Mouse (Mus musculus) kidney, embryonic 14.5 days (tissue): ENCODE measurements around the gene Spin1. TPM values are rescaled to one million over a fixed set of nuclear protein-coding genes. Genes with fewer than 3 reads are reported as not detected.

ENCODE experiments used
- ATAC-seq: fragments of 200-750 bp; cut with Nextera tagmentation; 2 replicates; pipeline ENCODE4 v1.8.0; 2017; ENCODE audit warnings: moderate number of reproducible peaks, mild to moderate bottlenecking, moderate TSS enrichment, moderate library complexity; ENCODE audit not compliant: low FRiP score, low TSS enrichment
- H3K27ac ChIP-seq: fragments of 300-500 bp; sonication (generic); 2 replicates; pipeline ENCODE4 v1.5.1; 2014; ENCODE audit warnings: low read depth, mild to moderate bottlenecking, low read length, moderate library complexity, mixed read lengths
- H3K27me3 ChIP-seq: fragments of 300-500 bp; sonication (generic); 2 replicates; pipeline ENCODE4 v1.6.1; 2014; ENCODE audit warnings: mild to moderate bottlenecking, low read length; ENCODE audit not compliant: control insufficient read depth, insufficient read depth
- H3K36me3 ChIP-seq: fragments of 300-500 bp; sonication (generic); 2 replicates; pipeline ENCODE4 v1.6.1; 2014; ENCODE audit warnings: low read length, mixed read lengths; ENCODE audit not compliant: control insufficient read depth, insufficient read depth
- H3K4me1 ChIP-seq: fragments of 300-500 bp; sonication (generic); 2 replicates; pipeline ENCODE4 v1.6.1; 2014; ENCODE audit warnings: low read length, mixed read lengths; ENCODE audit not compliant: control insufficient read depth, insufficient read depth
- H3K4me2 ChIP-seq: fragments of 300-500 bp; sonication (generic); replicated peaks from 2 replicates; pipeline ENCODE4 v1.6.1; 2014; ENCODE audit warnings: low read depth, mild to moderate bottlenecking, low read length
- H3K4me3 ChIP-seq: fragments of 300-500 bp; sonication (generic); 2 replicates; pipeline ENCODE4 v1.5.1; 2014; ENCODE audit warnings: mild to moderate bottlenecking, low read length
- H3K9ac ChIP-seq: fragments of 300-500 bp; sonication (generic); 2 replicates; pipeline ENCODE4 v1.6.1; 2014; ENCODE audit warnings: low read depth, mild to moderate bottlenecking, low read length, moderate library complexity
- H3K9me3 ChIP-seq: fragments of 300-500 bp; sonication (generic); 2 replicates; pipeline ENCODE4 v1.6.1; 2016; ENCODE audit warnings: low read length; ENCODE audit not compliant: control insufficient read depth
- WGBS: fragments of 180-500 bp; shearing (Covaris S2); extraction: QIAGEN DNeasy Blood & Tissue Kit; methylation state at CpG from one replicate; pipeline ENCODE4 v1.1.7; 2014; 5-methylcytosine and 5-hydroxymethylcytosine counted together
- polyA plus RNA-seq: library from polyadenylated mRNA; unstranded; fragments of >200 nt; fragmentation: Nextera tagmentation; extraction: Ambion mirVana; gene quantifications from 2 replicates; pipeline ENCODE4 v1.2.1, GENCODE M21; 2014

The Spin1 gene
- polyA plus RNA-seq, 1 experiment from 2014 or later: 107 TPM

DNA sequence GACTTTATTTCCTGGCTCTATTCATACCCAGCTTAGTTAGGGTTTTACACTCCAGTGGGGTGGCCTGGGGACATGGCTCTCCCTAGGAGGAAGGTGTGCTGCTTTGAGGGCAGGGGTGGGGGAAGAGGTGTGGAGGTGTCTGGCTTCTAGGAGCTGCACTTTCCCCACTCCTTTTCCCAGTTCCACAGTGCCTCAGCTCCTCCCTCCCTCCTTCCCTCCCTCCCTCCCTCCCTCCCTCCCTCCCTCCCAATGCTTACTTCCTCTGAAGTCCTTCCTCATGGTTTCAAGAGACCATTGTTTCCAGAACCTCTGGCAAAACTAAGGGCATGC lies 37.0 kb downstream of the Spin1 start:
- Histone ChIP-seq H3K4me2 (no peak overlapping the region), H3K9ac (no peak overlapping the region), H3K4me3 (no peak overlapping the region), H3K36me3 (peaks cover 43% of the 10 kb centered on the region), H3K4me1 (no peaks in the 10 kb centered on the region), H3K9me3 (no peaks in the 10 kb centered on the region), H3K27me3 (no peaks in the 10 kb centered on the region), H3K27ac (peak overlapping the region; percentile 44; the same call in 1 of the 2 replicates)
- 0 out of 2 replicates have a peak, but pooled peaks have one; percentile 75 for ATAC-seq

DNA sequence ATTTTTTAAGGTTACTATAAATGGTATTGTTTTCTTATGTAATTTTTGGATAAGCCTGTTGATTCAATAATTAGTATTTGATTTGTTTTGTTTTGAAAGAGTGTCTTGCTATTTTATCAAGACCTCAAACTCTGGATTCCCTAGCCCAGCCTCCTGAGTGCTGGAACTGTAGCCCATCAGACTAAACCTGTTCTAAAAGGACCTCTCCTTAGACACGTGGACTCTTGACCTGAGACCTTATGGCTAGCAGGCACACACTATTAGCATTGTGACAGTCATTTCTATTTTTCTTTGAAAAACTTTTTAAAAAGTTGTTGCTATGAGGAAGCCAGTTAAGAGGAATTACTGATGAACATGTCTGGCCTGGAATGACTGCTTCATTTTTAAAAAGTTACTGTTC lies 46.4 kb downstream of the Spin1 start:
- H3K27ac ChIP-seq: no peak overlapping the region
- peaks cover 46% of the 10 kb centered on the region for H3K36me3 ChIP-seq
- no peaks in the 10 kb centered on the region for H3K27me3 ChIP-seq
- H3K9me3 ChIP-seq: no peaks in the 10 kb centered on the region
- no peak overlapping the region for H3K9ac ChIP-seq
- ATAC-seq: no peak
- no peaks in the 10 kb centered on the region for H3K4me1 ChIP-seq
- no peak overlapping the region for H3K4me2 ChIP-seq
- H3K4me3 ChIP-seq: no peak overlapping the region
- 64% methylated on average over 1 of the region's 1 CpGs for WGBS

DNA sequence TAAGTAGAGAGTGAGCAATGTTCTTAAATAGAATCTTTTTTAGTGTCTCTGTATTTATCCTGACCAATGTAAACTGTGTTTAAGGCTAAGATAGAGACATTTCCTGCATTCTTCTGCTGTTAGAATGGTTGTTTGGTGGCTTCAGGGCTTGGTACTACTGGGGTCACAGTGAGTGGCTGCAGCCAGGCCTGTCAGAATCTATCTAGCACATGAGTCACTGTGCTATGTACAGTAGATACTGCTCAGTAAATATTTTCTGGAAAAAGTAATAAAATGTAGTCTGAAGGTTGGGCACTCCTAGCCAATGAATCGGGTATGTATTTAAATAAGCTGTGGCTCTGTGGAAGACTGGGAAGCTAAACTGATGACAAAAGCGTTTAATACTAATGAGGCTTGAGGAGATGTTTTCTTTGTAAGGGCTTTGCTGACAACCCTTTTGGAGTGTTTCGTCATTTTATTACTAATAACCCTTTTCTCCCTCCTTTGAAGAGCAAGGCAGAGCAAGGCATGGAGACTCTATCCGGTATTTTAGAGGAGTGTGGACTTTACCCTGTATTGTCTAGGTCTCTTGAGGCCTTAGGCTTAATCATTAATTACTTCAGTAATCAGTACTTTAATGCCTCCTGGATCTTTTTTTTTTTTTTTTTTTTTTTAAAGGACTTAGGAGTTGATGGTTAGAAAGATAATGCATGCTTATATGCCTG lies 52.4 kb downstream of the Spin1 start:
- no peaks in the 10 kb centered on the region for H3K4me1 ChIP-seq
- 0 out of 2 replicates have a peak, but pooled peaks have one; percentile 55 for ATAC-seq
- no peaks in the 10 kb centered on the region for H3K27me3 ChIP-seq
- H3K9me3 ChIP-seq: no peaks in the 10 kb centered on the region
- 75% methylated on average over 4 of the region's 4 CpGs for WGBS
- H3K4me2 ChIP-seq: no peak overlapping the region
- no peak overlapping the region for H3K4me3 ChIP-seq
- peaks cover 56% of the 10 kb centered on the region for H3K36me3 ChIP-seq
- peak overlapping the region; percentile 43; the same call in 1 of the 2 replicates for H3K27ac ChIP-seq
- H3K9ac ChIP-seq: no peak overlapping the region

DNA sequence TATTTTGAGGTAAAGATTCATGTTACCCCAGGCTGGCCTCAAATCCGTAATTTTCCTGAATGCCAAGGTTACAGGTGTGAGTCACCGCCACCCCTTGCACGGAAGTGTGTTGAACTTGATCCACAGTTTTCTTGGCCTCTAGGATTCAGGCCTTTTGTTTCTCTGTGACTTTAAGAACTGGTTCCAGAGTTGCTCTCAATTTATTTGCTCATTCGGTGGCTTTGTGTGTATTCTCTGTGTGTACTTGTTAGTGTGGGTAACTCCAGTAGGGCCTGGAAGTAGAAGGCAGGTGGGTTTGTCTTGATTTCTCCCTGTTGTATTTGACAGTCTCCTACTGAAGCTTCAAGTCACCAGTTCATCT lies 53.0 kb downstream of the Spin1 start:
- Histone ChIP-seq H3K4me3 (no peak overlapping the region), H3K36me3 (peaks cover 59% of the 10 kb centered on the region), H3K4me2 (no peak overlapping the region), H3K4me1 (no peaks in the 10 kb centered on the region), H3K9me3 (no peaks in the 10 kb centered on the region), H3K9ac (no peak overlapping the region), H3K27ac (no peak overlapping the region; the same call in 1 of the 2 replicates), H3K27me3 (no peaks in the 10 kb centered on the region)
- no peak for ATAC-seq
- WGBS: 75% methylated on average over 4 of the region's 4 CpGs

DNA sequence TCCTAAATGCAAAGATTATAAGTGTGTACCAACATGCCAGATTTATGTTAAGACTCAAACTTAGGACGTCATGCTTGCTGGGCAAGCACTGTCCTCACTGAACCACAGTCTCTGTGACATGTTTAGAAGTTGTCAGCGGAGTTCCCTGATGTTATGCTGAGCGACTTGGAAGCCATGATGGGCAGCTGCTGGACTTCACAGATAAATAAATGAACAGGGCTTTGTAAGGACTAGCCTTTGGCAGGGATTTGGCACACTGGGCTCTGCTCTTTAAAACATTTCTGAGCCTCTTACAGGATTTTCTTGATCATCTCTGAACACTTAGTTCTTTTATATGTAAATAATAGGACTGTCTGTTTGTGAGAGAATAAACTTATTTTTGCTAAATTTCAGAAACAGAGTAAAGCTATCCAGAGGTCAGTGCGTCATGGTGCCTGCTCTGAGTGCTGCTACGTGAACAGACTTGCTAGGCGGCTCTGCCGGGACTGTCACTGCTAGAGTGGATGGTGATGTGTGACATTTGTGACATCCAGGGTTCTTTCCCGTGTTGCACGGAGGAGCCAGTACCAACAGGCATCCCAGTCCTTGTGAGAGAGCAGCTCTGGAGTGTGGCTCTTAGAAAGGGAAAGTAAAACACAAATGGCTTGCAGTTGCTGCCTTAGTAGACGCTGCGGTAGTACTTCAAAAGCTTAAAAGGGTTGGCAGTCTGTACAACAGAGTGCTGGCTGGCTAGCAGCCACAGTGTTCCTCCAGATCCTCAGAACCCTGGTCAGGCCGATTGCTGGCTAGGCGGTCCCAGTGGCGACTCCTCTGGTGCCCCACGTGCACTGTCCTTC lies 54.7 kb downstream of the Spin1 start:
- H3K4me3 ChIP-seq: no peak overlapping the region
- 89% methylated on average over 15 of the region's 15 CpGs for WGBS
- H3K4me1 ChIP-seq: no peaks in the 10 kb centered on the region
- no peak for ATAC-seq
- no peak overlapping the region for H3K9ac ChIP-seq
- no peaks in the 10 kb centered on the region for H3K27me3 ChIP-seq
- no peaks in the 10 kb centered on the region for H3K9me3 ChIP-seq
- H3K36me3 ChIP-seq: peaks cover 46% of the 10 kb centered on the region
- H3K27ac ChIP-seq: no peak overlapping the region
- H3K4me2 ChIP-seq: no peak overlapping the region

DNA sequence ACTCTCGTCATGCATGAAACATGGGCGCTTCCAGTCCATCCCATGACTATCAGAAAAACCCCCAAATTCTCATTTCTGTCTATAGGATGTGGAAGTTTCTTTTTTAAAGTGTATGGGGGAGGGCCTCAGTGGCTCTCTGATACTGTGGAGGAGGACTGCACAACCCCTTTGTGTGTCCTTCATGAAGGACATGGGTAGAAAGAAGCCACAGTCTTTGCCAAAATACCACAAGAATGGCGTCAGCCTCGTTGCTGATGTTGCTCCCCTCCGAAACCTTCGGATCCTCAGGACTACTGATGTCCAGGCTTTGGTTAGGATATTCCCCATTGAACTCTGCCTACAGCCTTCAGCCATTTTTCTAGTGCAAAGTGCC lies 55.3 kb downstream of the Spin1 start:
- peaks cover 44% of the 10 kb centered on the region for H3K36me3 ChIP-seq
- no peaks in the 10 kb centered on the region for H3K27me3 ChIP-seq
- H3K4me1 ChIP-seq: no peaks in the 10 kb centered on the region
- WGBS: 98% methylated on average over 6 of the region's 6 CpGs
- no peak overlapping the region for H3K9ac ChIP-seq
- no peaks in the 10 kb centered on the region for H3K9me3 ChIP-seq
- no peak overlapping the region for H3K4me2 ChIP-seq
- ATAC-seq: no peak
- H3K27ac ChIP-seq: no peak overlapping the region
- no peak overlapping the region for H3K4me3 ChIP-seq

DNA sequence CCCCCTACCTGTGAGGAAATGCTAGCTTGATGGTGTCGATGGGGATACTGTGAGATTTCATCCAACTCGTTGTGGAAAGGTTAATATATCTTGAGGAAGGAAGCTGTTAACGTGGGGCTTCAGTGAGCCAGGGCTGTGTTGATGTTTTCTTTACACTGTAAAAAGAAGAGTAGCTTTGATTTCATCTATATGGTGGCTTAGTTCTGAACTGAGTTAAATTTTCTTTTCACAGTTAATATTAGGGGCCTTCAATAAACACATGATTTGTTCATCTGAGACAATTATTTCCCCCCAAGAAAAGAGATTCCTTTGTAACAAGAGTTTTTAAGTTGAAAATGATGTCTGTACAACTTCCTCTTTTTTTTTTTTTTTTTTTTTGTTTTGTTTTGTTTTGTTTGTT lies 56.6 kb downstream of the Spin1 start:
- H3K4me2 ChIP-seq: no peak overlapping the region
- 49% methylated on average over 3 of the region's 3 CpGs for WGBS
- no peak overlapping the region for H3K4me3 ChIP-seq
- H3K9ac ChIP-seq: no peak overlapping the region
- peaks cover 44% of the 10 kb centered on the region for H3K36me3 ChIP-seq
- H3K27me3 ChIP-seq: no peaks in the 10 kb centered on the region
- ATAC-seq: no peak
- no peaks in the 10 kb centered on the region for H3K4me1 ChIP-seq
- no peak overlapping the region for H3K27ac ChIP-seq
- H3K9me3 ChIP-seq: no peaks in the 10 kb centered on the region

DNA sequence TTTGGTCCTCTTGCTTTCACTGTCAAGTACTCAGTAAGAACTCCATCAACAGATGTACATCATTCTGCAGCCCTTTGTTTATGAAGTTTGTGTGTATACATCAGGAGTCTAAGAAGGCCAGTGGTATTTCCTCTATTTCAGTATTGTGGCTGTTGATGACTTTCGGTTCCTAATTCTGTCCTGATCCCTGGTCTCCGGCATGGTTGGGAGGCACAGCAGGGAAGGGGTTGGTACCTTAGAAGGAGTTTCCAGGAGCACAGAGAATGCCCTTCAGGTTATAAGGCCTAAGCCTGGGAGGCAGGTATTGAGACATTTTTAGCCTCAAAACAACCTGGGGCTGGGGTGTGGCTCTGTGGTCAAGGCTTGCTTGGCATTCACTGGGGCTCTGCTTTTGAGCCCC lies 61.0 kb downstream of the Spin1 start:
- Histone ChIP-seq H3K4me1 (no peaks in the 10 kb centered on the region), H3K9me3 (no peaks in the 10 kb centered on the region), H3K4me2 (no peak overlapping the region), H3K27me3 (no peaks in the 10 kb centered on the region), H3K4me3 (no peak overlapping the region), H3K9ac (no peak overlapping the region), H3K36me3 (peaks cover 8% of the 10 kb centered on the region; the same call in 1 of the 2 replicates), H3K27ac (no peak overlapping the region)
- no peak for ATAC-seq
- 85% methylated on average over 2 of the region's 2 CpGs for whole genome bisulfite sequencing

DNA sequence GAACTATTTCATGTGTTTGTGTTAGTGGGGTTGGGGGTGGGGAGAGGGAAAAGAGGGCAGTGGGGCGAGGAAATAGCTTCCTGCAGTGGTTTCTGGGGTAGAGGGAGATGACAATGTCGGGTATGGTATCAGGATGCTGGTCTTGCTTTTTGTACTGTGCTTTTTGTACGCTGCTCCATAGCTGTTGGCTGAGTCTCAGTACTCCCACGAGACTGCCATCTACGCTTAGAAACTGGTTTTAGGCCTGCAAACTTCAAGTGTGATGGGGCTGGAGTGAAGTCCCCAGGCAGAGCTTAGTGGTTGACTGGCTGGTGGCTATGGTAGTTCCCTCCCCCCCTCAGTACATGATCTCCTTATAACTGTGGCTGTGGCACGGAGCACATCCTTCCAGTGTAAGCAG lies 61.6 kb downstream of the Spin1 start:
- Histone ChIP-seq H3K4me2 (no peak overlapping the region), H3K36me3 (peaks cover 8% of the 10 kb centered on the region; the same call in 1 of the 2 replicates), H3K9ac (no peak overlapping the region), H3K27ac (no peak overlapping the region), H3K9me3 (no peaks in the 10 kb centered on the region), H3K4me3 (no peak overlapping the region), H3K27me3 (no peaks in the 10 kb centered on the region), H3K4me1 (no peaks in the 10 kb centered on the region)
- ATAC-seq: no peak
- WGBS: 78% methylated on average over 6 of the region's 6 CpGs
